Mouse (Mus musculus): ENCODE results near the gene Prss34. TPM values are rescaled to one million over a fixed set of nuclear protein-coding genes. Genes with fewer than 3 reads are reported as not detected.

Prss34 gene
- polyA plus RNA-seq (2015; fragmentation: Nextera tagmentation; extraction: Ambion mirVana): 3.8 TPM in 2 replicates

DNA sequence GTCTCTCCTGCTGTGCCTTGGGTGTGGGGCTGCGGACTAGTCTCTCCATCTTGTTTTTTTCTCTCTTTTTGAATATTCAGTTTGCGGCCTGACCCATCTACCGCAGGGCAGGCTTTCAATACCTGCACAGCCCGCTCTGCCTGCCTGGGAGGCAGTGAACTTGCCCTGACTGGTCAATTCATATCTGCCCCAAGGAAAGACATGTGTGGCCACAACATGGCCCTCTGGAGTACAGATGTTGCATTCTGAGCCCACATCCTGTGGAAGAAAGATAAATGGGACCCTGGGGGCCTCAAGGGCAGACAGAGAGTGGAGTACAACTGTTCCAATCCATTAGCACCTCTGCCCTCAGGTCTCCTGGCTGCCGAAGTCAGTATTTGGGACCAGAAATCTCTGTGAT lies at the start of gene Prss34:
Prss34 (plus strand) TSS at position 301 of the 400 bp plus-strand sequence.
- Histone ChIP-seq H3K36me3 (replicated peaks) (no peaks in the 10 kb centered on the region), H3K9me3 (replicated peaks) (no peaks in the 10 kb centered on the region), H3K4me3 (replicated peaks) (no peak within 1 kb of the TSS), H3K4me1 (replicated peaks) (no peaks in the 10 kb centered on the region), H3K27ac (replicated peaks) (no peak within 1 kb of the TSS), H3K4me2 (no peak within 1 kb of the TSS), H3K27me3 (peaks cover 17% of the 10 kb centered on the region; the same call in 1 of the 2 replicates), H3K9ac (no peak within 1 kb of the TSS)
- WGBS (ENCODE audit: insufficient replicate concordance): 59% methylated on average over 5 of the region's 5 CpGs
- ATAC-seq (ENCODE audit: insufficient read depth): no peak

GRCm38 (mm10) chr17:25250181-25250835 lies 47.9 kb upstream of the Prss34 start:
- Histone ChIP-seq H3K4me2 (no peak overlapping the region), H3K4me1 (replicated peaks) (no peaks in the 10 kb centered on the region), H3K9me3 (replicated peaks) (no peaks in the 10 kb centered on the region), H3K36me3 (replicated peaks) (no peaks in the 10 kb centered on the region), H3K27me3 (peaks cover 54% of the 10 kb centered on the region), H3K27ac (replicated peaks) (no peak overlapping the region), H3K4me3 (replicated peaks) (no peak overlapping the region), H3K9ac (no peak overlapping the region)
- no peak for ATAC-seq (ENCODE audit: insufficient read depth)
- WGBS (ENCODE audit: insufficient replicate concordance): 68% methylated on average over 8 of the region's 8 CpGs

DNA sequence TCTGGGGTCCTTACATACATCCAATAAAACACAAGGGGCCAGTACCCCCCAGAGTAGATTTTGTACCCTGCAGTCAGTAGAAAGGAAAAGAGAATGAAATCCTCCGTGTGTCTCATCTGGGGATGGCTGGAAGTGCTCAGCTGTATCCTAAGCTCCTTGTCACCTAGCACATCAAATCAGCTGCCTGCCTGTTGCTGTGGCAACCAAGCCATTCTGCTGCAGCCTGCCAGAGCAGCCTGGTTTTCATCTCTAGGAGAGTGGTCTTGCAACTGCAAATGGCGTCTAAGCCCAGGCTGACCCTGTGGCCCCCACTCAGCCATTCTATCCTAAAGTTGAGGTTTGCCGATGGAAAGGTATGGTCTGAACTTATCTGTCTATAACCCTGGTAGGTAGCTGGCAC lies 45.6 kb upstream of the Prss34 start:
- no peak overlapping the region for H3K9ac ChIP-seq
- H3K4me2 ChIP-seq: no peak overlapping the region
- H3K9me3 ChIP-seq (replicated peaks): no peaks in the 10 kb centered on the region
- no peaks in the 10 kb centered on the region for H3K36me3 ChIP-seq (replicated peaks)
- peaks cover 74% of the 10 kb centered on the region for H3K27me3 ChIP-seq
- ATAC-seq (ENCODE audit: insufficient read depth): no peak
- WGBS (ENCODE audit: insufficient replicate concordance): 42% methylated on average over 3 of the region's 3 CpGs
- peaks cover 11% of the 10 kb centered on the region for H3K4me1 ChIP-seq (replicated peaks)
- H3K4me3 ChIP-seq (replicated peaks): no peak overlapping the region
- no peak overlapping the region for H3K27ac ChIP-seq (replicated peaks)

DNA sequence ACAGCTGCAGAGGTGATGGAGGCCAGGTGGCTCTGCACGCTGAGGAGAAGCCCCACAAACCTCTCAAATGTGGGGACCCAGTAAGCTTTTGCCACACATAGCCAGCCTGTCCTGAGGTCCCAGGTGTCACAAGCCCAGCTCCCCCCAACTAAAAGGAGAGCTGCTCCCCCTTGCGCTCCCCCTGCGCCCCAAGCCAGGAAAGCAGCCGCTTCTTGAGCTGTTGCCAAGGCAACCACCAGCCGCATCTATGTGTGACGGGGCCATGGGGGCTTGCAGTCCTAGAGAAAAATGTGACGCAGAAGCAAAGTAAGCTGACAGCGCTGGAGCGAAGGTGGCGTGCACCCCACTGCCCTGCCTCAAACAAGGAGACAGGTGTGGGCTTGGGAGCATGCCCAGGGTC lies 44.4 kb upstream of the Prss34 start:
- 30% methylated on average over 10 of the region's 10 CpGs for WGBS (ENCODE audit: insufficient replicate concordance)
- Histone ChIP-seq H3K4me2 (no peak overlapping the region), H3K36me3 (replicated peaks) (peaks cover 3% of the 10 kb centered on the region; the same call in 1 of the 2 replicates), H3K4me3 (replicated peaks) (no peak overlapping the region), H3K4me1 (replicated peaks) (peaks cover 11% of the 10 kb centered on the region), H3K27me3 (peaks cover 70% of the 10 kb centered on the region), H3K9ac (no peak overlapping the region), H3K27ac (replicated peaks) (no peak overlapping the region), H3K9me3 (replicated peaks) (no peaks in the 10 kb centered on the region)
- no peak for ATAC-seq (ENCODE audit: insufficient read depth)

DNA sequence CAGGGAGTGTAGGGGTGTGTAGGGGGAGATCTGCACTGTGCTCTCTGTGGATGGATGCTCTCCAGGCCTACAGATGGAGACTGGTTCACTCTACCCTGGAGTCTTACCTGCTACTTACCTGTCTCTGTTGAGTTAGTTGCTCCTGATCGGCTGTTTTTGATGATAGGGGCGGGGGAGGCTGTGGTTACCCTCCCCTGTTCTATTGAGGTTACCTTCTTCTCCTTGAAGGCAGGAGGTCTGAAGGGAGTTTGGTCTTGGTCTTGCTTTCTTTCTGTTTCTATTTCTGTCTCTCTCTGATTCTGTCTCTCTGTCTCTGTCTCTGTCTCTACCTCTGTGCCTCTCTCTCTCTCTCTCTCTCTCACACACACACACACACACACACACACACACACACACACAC lies 43.1 kb upstream of the Prss34 start:
- Histone ChIP-seq H3K27ac (replicated peaks) (no peak overlapping the region), H3K9ac (no peak overlapping the region), H3K4me2 (no peak overlapping the region), H3K4me3 (replicated peaks) (no peak overlapping the region), H3K4me1 (replicated peaks) (peaks cover 11% of the 10 kb centered on the region), H3K27me3 (peaks cover 68% of the 10 kb centered on the region), H3K9me3 (replicated peaks) (no peaks in the 10 kb centered on the region), H3K36me3 (replicated peaks) (peaks cover 16% of the 10 kb centered on the region)
- ATAC-seq (ENCODE audit: insufficient read depth): no peak
- 37% methylated on average over 2 of the region's 2 CpGs for WGBS (ENCODE audit: insufficient replicate concordance)

GRCm38 (mm10) chr17:25256140-25256754 lies 41.9 kb upstream of the Prss34 start, which contains the start of gene Baiap3:
Gene Baiap3, minus strand, starts transcription at chr17:25256364.
- no peak within 1 kb of the TSS for H3K9ac ChIP-seq
- H3K4me3 ChIP-seq (replicated peaks): peak within 1 kb of the TSS; percentile 31
- peaks cover 63% of the 10 kb centered on the region for H3K27me3 ChIP-seq
- no peak for ATAC-seq (ENCODE audit: insufficient read depth)
- H3K4me2 ChIP-seq: peak within 1 kb of the TSS; percentile 62
- peaks cover 21% of the 10 kb centered on the region for H3K36me3 ChIP-seq (replicated peaks)
- WGBS (ENCODE audit: insufficient replicate concordance): 6% methylated on average over 30 of the region's 35 CpGs
- H3K4me1 ChIP-seq (replicated peaks): peaks cover 11% of the 10 kb centered on the region
- H3K9me3 ChIP-seq (replicated peaks): no peaks in the 10 kb centered on the region
- no peak within 1 kb of the TSS for H3K27ac ChIP-seq (replicated peaks)

DNA sequence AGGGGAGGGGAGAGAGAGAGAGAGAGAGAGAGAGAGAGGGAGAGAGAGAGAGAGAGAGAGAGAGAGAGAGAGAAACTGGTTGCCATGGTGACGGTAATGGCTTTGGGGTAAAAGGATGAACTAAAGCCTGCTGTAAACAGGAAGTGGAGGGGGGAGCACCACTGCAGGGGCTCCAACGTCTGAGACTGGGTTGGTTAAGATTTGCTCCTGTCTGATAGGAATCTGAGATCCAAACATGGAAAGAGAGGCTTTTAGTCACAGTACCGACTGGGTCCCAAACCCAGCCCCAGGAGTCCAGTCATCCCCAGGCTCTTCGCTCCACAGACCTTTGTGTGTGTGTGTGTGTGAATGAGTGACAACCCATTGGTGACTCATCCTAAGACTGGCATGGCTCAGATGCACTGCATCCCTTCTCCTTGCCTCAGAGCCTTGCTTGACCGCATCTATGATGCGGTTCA lies 40.4 kb upstream of the Prss34 start:
- H3K4me2 ChIP-seq: no peak overlapping the region
- H3K9ac ChIP-seq: no peak overlapping the region
- peaks cover 47% of the 10 kb centered on the region for H3K27me3 ChIP-seq
- no peak overlapping the region for H3K4me3 ChIP-seq (replicated peaks)
- H3K9me3 ChIP-seq (replicated peaks): no peaks in the 10 kb centered on the region
- H3K27ac ChIP-seq (replicated peaks): no peak overlapping the region
- H3K4me1 ChIP-seq (replicated peaks): peaks cover 11% of the 10 kb centered on the region
- WGBS (ENCODE audit: insufficient replicate concordance): 45% methylated on average over 6 of the region's 6 CpGs
- peaks cover 28% of the 10 kb centered on the region for H3K36me3 ChIP-seq (replicated peaks)
- ATAC-seq (ENCODE audit: insufficient read depth): no peak

DNA sequence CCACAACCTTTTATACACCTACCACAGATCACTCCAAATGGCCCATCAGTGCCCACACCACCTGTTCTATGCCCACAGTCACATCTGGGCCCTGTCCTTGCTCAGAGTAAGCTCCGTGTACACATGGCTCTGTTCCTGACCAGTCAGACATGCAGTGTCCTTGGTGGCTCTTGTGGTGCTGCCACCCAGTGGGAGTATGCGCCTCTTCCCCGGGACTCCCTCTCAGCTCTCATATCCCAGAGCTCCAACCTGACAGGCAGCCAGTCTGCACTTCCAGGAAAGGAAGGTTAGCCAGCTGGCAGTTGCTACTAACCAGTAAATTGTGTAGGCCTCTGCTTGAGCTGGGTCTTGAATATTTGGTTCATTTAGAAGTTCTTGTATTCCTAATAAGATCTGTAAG lies 33.7 kb upstream of the Prss34 start:
- H3K4me1 ChIP-seq (replicated peaks): peaks cover 3% of the 10 kb centered on the region; the same call in 1 of the 2 replicates
- H3K9me3 ChIP-seq (replicated peaks): no peaks in the 10 kb centered on the region
- H3K27me3 ChIP-seq: no peaks in the 10 kb centered on the region
- ATAC-seq (ENCODE audit: insufficient read depth): no peak
- no peak overlapping the region for H3K27ac ChIP-seq (replicated peaks)
- peaks cover 84% of the 10 kb centered on the region for H3K36me3 ChIP-seq (replicated peaks)
- no peak overlapping the region for H3K9ac ChIP-seq
- H3K4me3 ChIP-seq (replicated peaks): no peak overlapping the region
- H3K4me2 ChIP-seq: no peak overlapping the region
- 66% methylated on average over 3 of the region's 3 CpGs for WGBS (ENCODE audit: insufficient replicate concordance)

GRCm38 (mm10) chr17:25270795-25271335 lies 27.3 kb upstream of the Prss34 start:
- 74% methylated on average over 2 of the region's 2 CpGs for WGBS (ENCODE audit: insufficient replicate concordance)
- peak overlapping the region; percentile 97; the same call in 1 of the 2 replicates for H3K27ac ChIP-seq (replicated peaks)
- H3K9ac ChIP-seq: 0 out of 2 replicates have a peak overlapping the region, but pooled peaks have one; percentile 99
- H3K4me2 ChIP-seq: peak overlapping the region; percentile 85
- peaks cover 58% of the 10 kb centered on the region for H3K36me3 ChIP-seq (replicated peaks)
- ATAC-seq (ENCODE audit: insufficient read depth): no peak
- H3K27me3 ChIP-seq: no peaks in the 10 kb centered on the region
- 0 out of 2 replicates have a peak overlapping the region, but pooled peaks have one; percentile 98 for H3K4me3 ChIP-seq (replicated peaks)
- no peaks in the 10 kb centered on the region for H3K9me3 ChIP-seq (replicated peaks)
- H3K4me1 ChIP-seq (replicated peaks): peaks cover 47% of the 10 kb centered on the region

GRCm38 (mm10) chr17:25272326-25272725 lies 25.9 kb upstream of the Prss34 start:
- Histone ChIP-seq H3K36me3 (replicated peaks) (peaks cover 43% of the 10 kb centered on the region), H3K4me3 (replicated peaks) (peak overlapping the region; percentile 98), H3K4me1 (replicated peaks) (peaks cover 47% of the 10 kb centered on the region), H3K27ac (replicated peaks) (peak overlapping the region; percentile 97), H3K27me3 (no peaks in the 10 kb centered on the region; the same call in 1 of the 2 replicates), H3K9ac (peak overlapping the region; percentile 99), H3K4me2 (peak overlapping the region; percentile 85), H3K9me3 (replicated peaks) (no peaks in the 10 kb centered on the region)
- ATAC-seq (ENCODE audit: insufficient read depth): peak; percentile 13; the same call in 1 of the 2 replicates
- under 1% methylated on average over 10 of the region's 10 CpGs for WGBS (ENCODE audit: insufficient replicate concordance)

Measured in liver, embryonic 15.5 days (tissue).